ENCODE assay signal across 9 mouse cellular contexts in genomic region chr1:63668852-63669160, GRCm38 (mm10). TPM values are rescaled to one million over a fixed set of nuclear protein-coding genes. Genes with fewer than 3 reads are reported as not detected.
DNase-seq lines count a peak whose midpoint lies in the region; ATAC-seq lines count a peak whose summit lies in the region.
"Had no signal": no experiment of that assay in that cellular context is flagged by ENCODE, and none has a peak within 500 bp of the region (broad histone marks: within the 10 kb centered on the region; RNA-seq: fewer than 3 reads in every experiment).

No protein-coding gene starts in this region.

- no peak overlapping the region for H3K27ac ChIP-seq in neural tube, embryonic 14.5 days (ENCODE audit: low read depth, low read length)

- no peak overlapping the region for H3K4me3 ChIP-seq in neural tube, embryonic 14.5 days (ENCODE audit: low read depth, low read length)

- peak; percentile 79 for ATAC-seq in neural tube, embryonic 14.5 days (ENCODE audit: low read depth)

- H3K9ac ChIP-seq in neural tube, embryonic 14.5 days (replicated peaks; ENCODE audit: low read depth, low read length) = no peak overlapping the region

- 0% methylated on average over 3 of the region's 3 CpGs for WGBS in neural tube, embryonic 14.5 days

- no peaks in the 10 kb centered on the region for H3K9me3 ChIP-seq in neural tube, embryonic 14.5 days (ENCODE audit: control insufficient read depth, low read length)

- no peaks in the 10 kb centered on the region for H3K36me3 ChIP-seq in neural tube, embryonic 14.5 days (ENCODE audit: control insufficient read depth, insufficient read depth, low read length)

- H3K4me1 ChIP-seq in neural tube, embryonic 14.5 days (ENCODE audit: control insufficient read depth, insufficient read depth, low read length) = peaks cover 14% of the 10 kb centered on the region; the same call in 1 of the 2 replicates

- peak; percentile 26 to 66 for DNase-seq in left cerebral cortex, postnatal 14 days (ENCODE audit: low spot score in 2 of 2)
- DNase-seq in left cerebral cortex, adult 8-10 months (ENCODE audit: low spot score in 2 of 2) = no peak
- peak; percentile 78 for DNase-seq in NIH3T3 (ENCODE audit: low read depth)
- DNase-seq in embryo, embryonic 11 days = peak; percentile 71
- peak; percentile 41 for DNase-seq in induced T-regulatory cell, adult 2 months (ENCODE audit: low read depth)
- no peak for DNase-seq in adrenal gland, adult 18-20 months (ENCODE audit: low spot score in 2 of 2)
- no peak for DNase-seq in thymus, postnatal 14 days

- H3K4me2 ChIP-seq in neural tube, embryonic 14.5 days (ENCODE audit: low read depth, low read length) = peak overlapping the region; percentile 32

- intact Hi-C loops in left cerebral cortex, postnatal 14 days (cut with DNase I) = loop anchor here (2.0 kb wide), 1 partner anchor 778 kb away; no protein-coding TSS in a partner anchor

- H3K27me3 ChIP-seq in neural tube, embryonic 14.5 days (ENCODE audit: control insufficient read depth, insufficient read depth, low read length) = no peaks in the 10 kb centered on the region

RNA-seq across cellular contexts. Expression of gene Dytn, which starts 17.9 kb away (rescaled TPM):
- not detected for total RNA-seq in left cerebral cortex, postnatal 14 days (2021)
- under 1 TPM in 2 of 4 experiments, not detected in 2; 0.13 to 0.22 TPM for total RNA-seq in left cerebral cortex, adult 8-10 months (2022)
- 0.63 TPM in 1 of 2 replicates, not detected in the other for polyA plus RNA-seq in neural tube, embryonic 14.5 days (2014; fragmentation: Nextera tagmentation; extraction: Ambion mirVana)
- not detected for total RNA-seq in adrenal gland, adult 18-20 months (2021)
- polyA plus RNA-seq: testis, adult 2 months had no signal

RNA-seq across cellular contexts. Expression of gene Gm39653, which starts 53.0 kb away (rescaled TPM):
- not detected for total RNA-seq in left cerebral cortex, postnatal 14 days (2021)
- total RNA-seq in left cerebral cortex, adult 8-10 months (2022) = not detected
- 0.24 TPM in 1 of 2 replicates, not detected in the other for polyA plus RNA-seq in neural tube, embryonic 14.5 days (2014; fragmentation: Nextera tagmentation; extraction: Ambion mirVana)
- total RNA-seq in adrenal gland, adult 18-20 months (2021) = not detected
- polyA plus RNA-seq: testis, adult 2 months had no signal

Comparison
In these comparisons a context has a peak if more than half of its experiments do, and no peak if none do; other contexts are left out.
1. DNase-seq: peak in left cerebral cortex, postnatal 14 days (2 of 2), NIH3T3 (single experiment), embryo, embryonic 11 days (single experiment) and induced T-regulatory cell, adult 2 months (single experiment); none in left cerebral cortex, adult 8-10 months (0 of 2), adrenal gland, adult 18-20 months (0 of 2) and thymus, postnatal 14 days (single experiment).